Mouse (Mus musculus) brain, embryonic 14.5 days (tissue): Measurements from ENCODE around the gene Sept9.

Source experiments
- CTCF ChIP-seq: fragments of 200-500 bp; IDR thresholded peaks from 2 replicates; pipeline ENCODE4 v1.5.1; 2012; ENCODE audit warnings: inconsistent platforms, mild to moderate bottlenecking, moderate library complexity, borderline replicate concordance; ENCODE audit not compliant: insufficient read depth, insufficient read length; ENCODE audit errors: extremely low read depth
- POLR2A ChIP-seq: fragments of 200-500 bp; IDR thresholded peaks from 2 replicates; pipeline ENCODE4 v1.6.1; 2012; ENCODE audit warnings: mild to moderate bottlenecking, inconsistent platforms, borderline replicate concordance; ENCODE audit not compliant: poor library complexity, insufficient read depth, insufficient read length, severe bottlenecking; ENCODE audit errors: extremely low read depth

- TF ChIP-seq CTCF (no peak), POLR2A (no peak)
Observed at GRCm38 (mm10) chr11:117228139-117228538, 28.7 kb downstream of the Sept9 start.
